Mouse (Mus musculus): Measurements from ENCODE around the gene Poglut1.

Poglut1 gene

GRCm38 (mm10) chr16:38475681-38476311 lies 74.3 kb downstream of the Poglut1 start:
- no peak for DNase-seq (ENCODE audit: low spot score in 2 of 2)
